Mouse (Mus musculus) hindbrain, embryonic 15.5 days (tissue): ENCODE results near the gene Spp1. TPM values are rescaled to one million over a fixed set of nuclear protein-coding genes. Genes with fewer than 3 reads are reported as not detected.

Experiments
- ATAC-seq: fragments of 200-750 bp; cut with Nextera tagmentation; 2 replicates; pipeline ENCODE4 v1.8.0; 2017; ENCODE audit warnings: low read depth, moderate number of reproducible peaks, moderate TSS enrichment; ENCODE audit not compliant: low FRiP score
- H3K27ac ChIP-seq: fragments of 300-500 bp; sonication (generic); replicated peaks from 2 replicates; pipeline ENCODE4 v1.5.1; 2015; ENCODE audit warnings: mild to moderate bottlenecking, inconsistent platforms
- H3K27me3 ChIP-seq: fragments of 300-500 bp; sonication (generic); 2 replicates; pipeline ENCODE4 v1.6.1; 2015; ENCODE audit warnings: control low read depth, inconsistent platforms
- H3K36me3 ChIP-seq: fragments of 300-500 bp; sonication (generic); 2 replicates; pipeline ENCODE4 v1.6.1; 2015; ENCODE audit warnings: control low read depth, inconsistent platforms
- H3K4me1 ChIP-seq: fragments of 300-500 bp; sonication (generic); replicated peaks from 2 replicates; pipeline ENCODE4 v1.6.1; 2015; ENCODE audit warnings: control low read depth, inconsistent platforms
- H3K4me2 ChIP-seq: fragments of 300-500 bp; sonication (generic); 2 replicates; pipeline ENCODE4 v1.6.1; 2015; ENCODE audit warnings: moderate library complexity, mild to moderate bottlenecking, inconsistent platforms
- H3K4me3 ChIP-seq: fragments of 300-500 bp; sonication (generic); 2 replicates; pipeline ENCODE4 v1.5.1; 2015; ENCODE audit warnings: mild to moderate bottlenecking, inconsistent platforms
- H3K9ac ChIP-seq: fragments of 300-500 bp; sonication (generic); 2 replicates; pipeline ENCODE4 v1.6.1; 2015; ENCODE audit warnings: inconsistent platforms
- H3K9me3 ChIP-seq: fragments of 300-500 bp; sonication (generic); 2 replicates; pipeline ENCODE4 v1.6.1; 2016; ENCODE audit warnings: control low read depth, inconsistent platforms
- WGBS: fragments of 180-500 bp; shearing (Covaris S2); methylation state at CpG from one replicate; pipeline ENCODE4 v1.1.7; 2015; 5-methylcytosine and 5-hydroxymethylcytosine counted together
- polyA plus RNA-seq: library from polyadenylated mRNA; unstranded; fragments of >200 nt; fragmentation: Nextera tagmentation; extraction: Ambion mirVana; gene quantifications from 2 replicates; pipeline ENCODE4 v1.2.1, GENCODE M21; 2015

Gene Spp1
- polyA plus RNA-seq, 1 experiment from 2014 or later: 7.7 TPM

- Histone ChIP-seq H3K4me3 (no peak overlapping the region), H3K27me3 (no peaks in the 10 kb centered on the region), H3K9ac (no peak overlapping the region), H3K36me3 (peaks cover 26% of the 10 kb centered on the region), H3K4me2 (no peak overlapping the region), H3K4me1 (peaks cover 6% of the 10 kb centered on the region; the same call in 1 of the 2 replicates), H3K27ac (no peak overlapping the region), H3K9me3 (no peaks in the 10 kb centered on the region)
- no peak for ATAC-seq
- 85% methylated on average over 12 of the region's 12 CpGs for WGBS
Observed at GRCm38 (mm10) chr5:104465731-104466130, 30.8 kb downstream of the Spp1 start.

DNA sequence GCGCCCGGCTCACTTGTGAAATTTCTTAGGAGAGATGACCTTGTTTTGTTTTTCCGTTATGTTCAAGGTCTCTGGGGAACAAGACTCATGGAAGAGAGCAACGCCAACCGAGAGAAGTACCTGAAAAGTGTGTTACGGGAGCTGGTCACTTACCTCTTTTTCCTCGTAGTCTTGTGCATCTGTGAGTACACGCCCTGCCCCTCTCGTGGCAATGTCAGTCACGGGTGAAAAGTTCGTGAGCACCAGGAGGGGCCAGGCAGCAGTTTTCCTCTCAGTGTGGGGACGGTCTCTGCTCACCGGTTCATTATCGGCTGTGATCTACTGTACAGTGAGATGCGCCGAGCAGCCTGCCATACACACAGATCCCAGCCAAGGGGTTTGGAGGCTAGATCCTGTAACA lies 31.9 kb downstream of the Spp1 start:
- Histone ChIP-seq H3K27ac (no peak overlapping the region), H3K27me3 (no peaks in the 10 kb centered on the region), H3K9me3 (no peaks in the 10 kb centered on the region), H3K36me3 (peaks cover 27% of the 10 kb centered on the region), H3K9ac (no peak overlapping the region), H3K4me3 (no peak overlapping the region), H3K4me1 (no peaks in the 10 kb centered on the region; the same call in 1 of the 2 replicates), H3K4me2 (no peak overlapping the region)
- 93% methylated on average over 16 of the region's 16 CpGs for WGBS
- ATAC-seq: no peak

- ATAC-seq: no peak
Observed at GRCm38 (mm10) chr5:104468586-104468985, 33.7 kb downstream of the Spp1 start.

DNA sequence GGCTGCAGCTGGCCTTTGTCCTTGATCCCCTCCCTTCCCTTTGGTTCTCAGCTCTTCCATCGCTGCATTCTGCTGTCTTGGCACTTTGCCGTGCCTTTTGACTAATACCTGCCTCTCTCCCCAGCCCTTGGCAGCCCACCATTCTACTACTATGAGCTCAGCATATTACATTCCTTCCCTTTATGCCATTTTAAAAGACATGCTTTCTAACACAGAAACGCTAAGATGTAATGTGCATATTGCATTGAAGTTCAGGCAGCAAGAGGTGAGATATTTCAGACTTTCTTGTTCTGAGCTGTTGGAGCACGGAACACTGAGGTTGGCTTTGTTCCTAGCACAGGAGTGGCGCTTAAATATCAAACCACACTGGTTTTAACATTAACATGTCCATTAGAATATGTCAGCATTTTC lies 36.1 kb downstream of the Spp1 start:
- Histone ChIP-seq H3K9me3 (no peaks in the 10 kb centered on the region), H3K4me2 (no peak overlapping the region), H3K36me3 (peaks cover 32% of the 10 kb centered on the region), H3K4me1 (no peaks in the 10 kb centered on the region), H3K27me3 (no peaks in the 10 kb centered on the region), H3K9ac (no peak overlapping the region), H3K27ac (no peak overlapping the region), H3K4me3 (no peak overlapping the region)
- WGBS: 82% methylated on average over 5 of the region's 5 CpGs
- no peak for ATAC-seq

More at GRCm38 (mm10) chr5:104468586-104468985, 33.7 kb downstream of the Spp1 start:
- H3K4me3 ChIP-seq: no peak overlapping the region
- H3K4me1 ChIP-seq: no peaks in the 10 kb centered on the region
- WGBS: 92% methylated on average over 5 of the region's 5 CpGs
- no peak overlapping the region for H3K9ac ChIP-seq
- H3K36me3 ChIP-seq: peaks cover 42% of the 10 kb centered on the region
- no peak overlapping the region for H3K27ac ChIP-seq
- no peak overlapping the region for H3K4me2 ChIP-seq
- no peaks in the 10 kb centered on the region for H3K9me3 ChIP-seq
- no peaks in the 10 kb centered on the region for H3K27me3 ChIP-seq

- Histone ChIP-seq H3K27me3 (no peaks in the 10 kb centered on the region), H3K9ac (no peak overlapping the region)
- no peak for ATAC-seq
Observed at GRCm38 (mm10) chr5:104472371-104472770, 37.5 kb downstream of the Spp1 start.

DNA sequence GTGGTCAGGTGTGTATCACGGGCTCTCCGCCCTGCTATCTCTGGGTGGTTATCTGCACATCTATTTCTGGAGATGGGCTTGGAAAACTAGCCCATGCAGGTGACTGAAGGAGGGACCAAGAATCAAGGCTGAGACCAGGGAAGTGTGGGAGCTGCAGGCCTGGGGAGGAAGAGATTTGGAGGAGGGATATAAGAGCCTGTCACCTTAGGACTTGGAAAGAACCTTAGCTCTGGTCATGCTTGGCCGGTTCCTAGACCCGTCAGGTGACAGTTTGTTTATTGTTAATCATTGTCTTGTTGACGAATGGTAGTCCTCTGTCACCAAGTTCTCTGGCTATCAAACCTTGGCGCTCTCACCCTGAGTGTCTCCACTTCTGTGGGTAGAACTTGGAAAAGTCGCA lies 45.4 kb downstream of the Spp1 start:
- 93% methylated on average over 7 of the region's 7 CpGs for WGBS
- H3K27me3 ChIP-seq: no peaks in the 10 kb centered on the region
- H3K4me1 ChIP-seq: no peaks in the 10 kb centered on the region
- H3K4me3 ChIP-seq: no peak overlapping the region
- no peak overlapping the region for H3K9ac ChIP-seq
- H3K9me3 ChIP-seq: no peaks in the 10 kb centered on the region
- H3K27ac ChIP-seq: no peak overlapping the region
- H3K4me2 ChIP-seq: no peak overlapping the region
- no peak for ATAC-seq
- H3K36me3 ChIP-seq: peaks cover 70% of the 10 kb centered on the region

More at GRCm38 (mm10) chr5:104472371-104472770, 37.5 kb downstream of the Spp1 start:
- H3K36me3 ChIP-seq: peaks cover 27% of the 10 kb centered on the region
- no peak overlapping the region for H3K4me3 ChIP-seq
- H3K4me2 ChIP-seq: no peak overlapping the region
- 97% methylated on average over 8 of the region's 8 CpGs for WGBS
- H3K9me3 ChIP-seq: no peaks in the 10 kb centered on the region
- no peak overlapping the region for H3K27ac ChIP-seq
- no peaks in the 10 kb centered on the region for H3K4me1 ChIP-seq

GRCm38 (mm10) chr5:104482856-104483255 lies 47.9 kb downstream of the Spp1 start:
- no peak overlapping the region for H3K27ac ChIP-seq
- no peaks in the 10 kb centered on the region for H3K27me3 ChIP-seq
- H3K9me3 ChIP-seq: no peaks in the 10 kb centered on the region
- H3K9ac ChIP-seq: no peak overlapping the region
- H3K36me3 ChIP-seq: peaks cover 64% of the 10 kb centered on the region
- no peak; the same call in 1 of the 2 replicates for ATAC-seq
- H3K4me2 ChIP-seq: no peak overlapping the region
- H3K4me3 ChIP-seq: no peak overlapping the region
- 62% methylated on average over 8 of the region's 8 CpGs for WGBS
- H3K4me1 ChIP-seq: no peaks in the 10 kb centered on the region

Other genes starting within 250 kb of the Spp1 start
- gene Dmp1, start 232.5 kb upstream of the Spp1 start, polyA plus RNA-seq: 0.21 and 0.33 TPM in 2 replicates
- 0.26 and 0.73 TPM in 2 replicates for gene Ibsp, start 135.9 kb upstream of the Spp1 start, polyA plus RNA-seq
- gene Mepe, start 109.8 kb upstream of the Spp1 start, polyA plus RNA-seq: not detected in 2 replicates
- gene Pkd2, start 24.3 kb downstream of the Spp1 start, polyA plus RNA-seq: 8.8 and 9.2 TPM in 2 replicates
- 11.7 and 13.4 TPM in 2 replicates for gene BC005561, start 73.2 kb downstream of the Spp1 start, polyA plus RNA-seq